Mouse (Mus musculus): ENCODE results near the gene Gm20388. TPM values are rescaled to one million over a fixed set of nuclear protein-coding genes. Genes with fewer than 3 reads are reported as not detected.
"Not testable (repeated sequence)": the region's sequence is repeated elsewhere in the genome, so short reads cannot be mapped to it uniquely, and the experiment has no call there.

Gm20388 gene
- polyA plus RNA-seq, 1 experiment from 2014 or later: not detected

DNA sequence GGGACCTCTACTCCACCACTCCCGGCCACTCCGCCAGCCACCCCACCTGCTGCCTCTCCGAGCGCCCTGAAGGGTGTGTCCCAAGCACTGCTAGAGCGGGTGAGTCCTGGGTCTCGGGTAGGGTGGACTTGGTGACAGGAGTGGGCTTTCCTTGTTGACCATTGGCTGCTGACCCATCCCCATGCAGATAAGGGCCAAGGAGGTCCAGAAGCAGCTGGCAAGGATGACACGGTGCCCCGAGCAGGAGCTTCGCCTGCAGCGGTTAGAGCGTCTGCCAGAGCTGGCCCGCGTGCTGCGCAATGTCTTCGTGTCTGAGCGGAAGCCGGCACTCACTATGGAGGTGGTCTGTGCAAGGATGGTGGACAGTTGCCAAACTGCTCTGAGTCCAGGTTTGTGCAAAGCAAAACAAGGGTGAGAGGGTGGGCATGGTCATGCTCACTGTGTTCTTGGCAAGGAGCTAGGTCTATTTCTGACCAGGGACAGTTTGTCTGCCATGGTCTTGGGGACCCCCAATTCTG, 2661.2 kb downstream of the Gm20388 start:
- ATAC-seq (ENCODE audit: low FRiP score): no peak

DNA sequence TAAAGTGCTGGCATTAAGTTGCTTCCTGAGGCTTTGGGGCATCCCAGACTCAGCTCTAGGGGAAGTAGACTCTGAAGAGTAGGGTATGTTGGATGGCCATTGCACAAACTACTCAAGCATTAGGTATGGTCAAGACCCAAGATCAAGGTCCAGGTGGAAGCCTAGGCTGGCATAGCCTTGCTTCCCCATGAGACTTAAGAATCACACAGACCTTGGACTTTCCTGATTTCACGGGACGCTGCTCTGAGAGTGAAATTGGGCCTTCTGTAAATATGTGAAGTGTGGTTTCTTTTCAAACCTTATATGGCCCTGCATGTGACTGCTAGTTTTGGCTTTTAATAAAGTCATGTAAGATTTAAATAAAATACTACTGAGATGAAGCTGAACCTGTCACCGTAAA, 2662.1 kb downstream of the Gm20388 start:
- DNase-seq (ENCODE audit: low spot score): no peak
- Histone ChIP-seq H3K27ac (no peak overlapping the region), H3K9me3 (ENCODE audit: control insufficient read depth, low read length) (no peaks in the 10 kb centered on the region), H3K27me3 (ENCODE audit: control insufficient read depth, insufficient read depth, low read length) (no peaks in the 10 kb centered on the region), H3K4me2 (replicated peaks) (no peak overlapping the region), H3K9ac (no peak overlapping the region), H3K36me3 (replicated peaks; ENCODE audit: control insufficient read depth, insufficient read depth) (peaks cover 11% of the 10 kb centered on the region; the same call in 1 of the 2 replicates), H3K4me1 (replicated peaks; ENCODE audit: control insufficient read depth, insufficient read depth, low read length) (peaks cover 33% of the 10 kb centered on the region), H3K4me3 (replicated peaks; ENCODE audit: low read length) (no peak overlapping the region)
- no peak for ATAC-seq (ENCODE audit: low FRiP score)
- 92% methylated on average over 3 of the region's 3 CpGs for WGBS

More for the DNA sequence above, 2661.2 kb downstream of the Gm20388 start:
- Histone ChIP-seq H3K27ac (no peak overlapping the region), H3K4me2 (replicated peaks) (no peak overlapping the region), H3K9ac (no peak overlapping the region), H3K9me3 (ENCODE audit: control insufficient read depth, low read length) (no peaks in the 10 kb centered on the region), H3K36me3 (replicated peaks; ENCODE audit: control insufficient read depth, insufficient read depth) (peaks cover 11% of the 10 kb centered on the region; the same call in 1 of the 2 replicates), H3K27me3 (ENCODE audit: control insufficient read depth, insufficient read depth, low read length) (no peaks in the 10 kb centered on the region), H3K4me1 (replicated peaks; ENCODE audit: control insufficient read depth, insufficient read depth, low read length) (peaks cover 34% of the 10 kb centered on the region), H3K4me3 (replicated peaks; ENCODE audit: low read length) (no peak overlapping the region)
- 89% methylated on average over 17 of the region's 17 CpGs for WGBS
- DNase-seq (ENCODE audit: low spot score): no peak

DNA sequence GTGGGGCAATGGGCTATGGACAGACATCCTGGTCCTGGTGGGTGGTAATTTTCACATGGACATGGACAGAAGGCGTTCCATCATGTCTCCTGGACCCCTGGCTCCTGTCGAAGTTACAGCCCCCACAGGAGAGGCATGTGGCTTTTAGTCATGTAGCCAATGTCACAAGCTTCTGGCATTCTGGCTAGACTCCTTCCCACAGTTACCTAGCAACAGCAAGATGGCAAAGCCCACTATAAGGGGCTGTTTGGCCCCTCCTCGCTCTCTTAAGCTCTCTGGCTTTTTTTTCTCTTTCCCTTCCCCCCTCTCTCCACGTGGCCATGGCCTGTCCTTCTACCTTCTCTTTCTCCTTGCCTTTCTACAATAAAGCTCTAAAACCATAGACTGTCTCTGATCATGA, 2662.5 kb downstream of the Gm20388 start:
- H3K4me3 ChIP-seq (replicated peaks; ENCODE audit: low read length); H3K27me3 ChIP-seq (ENCODE audit: control insufficient read depth, insufficient read depth, low read length); H3K9me3 ChIP-seq (ENCODE audit: control insufficient read depth, low read length); ATAC-seq (ENCODE audit: low FRiP score); DNase-seq (ENCODE audit: low spot score); H3K27ac ChIP-seq; H3K4me2 ChIP-seq (replicated peaks); H3K9ac ChIP-seq: not testable (repeated sequence)
- Histone ChIP-seq H3K4me1 (replicated peaks; ENCODE audit: control insufficient read depth, insufficient read depth, low read length) (peaks cover 33% of the 10 kb centered on the region), H3K36me3 (replicated peaks; ENCODE audit: control insufficient read depth, insufficient read depth) (peaks cover 11% of the 10 kb centered on the region; the same call in 1 of the 2 replicates)
- WGBS: 28% methylated on average over 4 of the region's 4 CpGs

DNA sequence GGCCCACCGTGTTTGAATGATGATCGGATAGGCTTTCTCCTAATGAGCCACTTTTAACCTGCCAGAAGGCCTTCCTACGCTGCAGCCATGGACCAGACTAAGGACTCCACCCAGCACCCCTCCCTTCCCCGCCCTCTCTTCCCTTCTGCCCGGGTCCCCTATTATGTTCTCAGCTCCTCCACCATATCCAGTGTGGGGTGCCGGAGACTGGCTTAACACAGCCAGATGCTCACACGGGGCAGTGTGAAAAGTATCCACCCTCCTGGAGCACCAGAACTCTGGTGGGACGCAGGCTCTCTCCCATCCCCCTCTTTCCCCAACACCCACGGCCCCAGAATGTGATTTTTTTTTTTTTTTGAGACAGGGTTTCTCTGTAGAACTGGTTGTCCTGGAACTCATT, 2662.9 kb downstream of the Gm20388 start:
- peaks cover 29% of the 10 kb centered on the region for H3K4me1 ChIP-seq (replicated peaks; ENCODE audit: control insufficient read depth, insufficient read depth, low read length)
- H3K4me3 ChIP-seq (replicated peaks; ENCODE audit: low read length): no peak overlapping the region
- H3K27me3 ChIP-seq (ENCODE audit: control insufficient read depth, insufficient read depth, low read length): no peaks in the 10 kb centered on the region
- no peak for DNase-seq (ENCODE audit: low spot score)
- H3K36me3 ChIP-seq (replicated peaks; ENCODE audit: control insufficient read depth, insufficient read depth): peaks cover 11% of the 10 kb centered on the region; the same call in 1 of the 2 replicates
- no peak overlapping the region for H3K9ac ChIP-seq
- no peak overlapping the region for H3K27ac ChIP-seq
- 51% methylated on average over 9 of the region's 9 CpGs for WGBS
- no peak for ATAC-seq (ENCODE audit: low FRiP score)
- H3K4me2 ChIP-seq (replicated peaks): no peak overlapping the region
- no peaks in the 10 kb centered on the region for H3K9me3 ChIP-seq (ENCODE audit: control insufficient read depth, low read length)

DNA sequence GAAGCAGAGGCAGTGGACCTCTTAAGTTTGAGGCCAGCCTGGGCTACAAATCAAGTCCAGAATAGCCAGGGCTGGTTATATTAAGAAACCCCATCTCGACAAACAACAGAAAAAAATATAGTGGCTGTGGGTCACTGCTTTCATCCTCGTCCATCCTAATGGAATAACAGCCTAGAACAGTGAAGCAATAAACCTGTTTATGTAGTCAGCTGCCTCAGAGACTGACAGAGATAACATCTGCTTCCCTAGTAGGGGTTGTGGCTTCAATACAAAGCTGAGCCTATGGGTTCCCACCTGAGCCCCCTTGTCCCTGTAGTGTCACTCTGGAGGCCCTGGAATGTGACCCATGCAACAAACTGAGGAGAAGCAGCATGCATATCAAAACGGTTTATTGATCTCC, 2663.6 kb downstream of the Gm20388 start:
- DNase-seq (ENCODE audit: low spot score): no peak
- Histone ChIP-seq H3K9me3 (ENCODE audit: control insufficient read depth, low read length) (no peaks in the 10 kb centered on the region), H3K27ac (no peak overlapping the region), H3K4me2 (replicated peaks) (no peak overlapping the region), H3K9ac (no peak overlapping the region), H3K36me3 (replicated peaks; ENCODE audit: control insufficient read depth, insufficient read depth) (peaks cover 11% of the 10 kb centered on the region; the same call in 1 of the 2 replicates), H3K4me3 (replicated peaks; ENCODE audit: low read length) (no peak overlapping the region), H3K4me1 (replicated peaks; ENCODE audit: control insufficient read depth, insufficient read depth, low read length) (peaks cover 22% of the 10 kb centered on the region), H3K27me3 (ENCODE audit: control insufficient read depth, insufficient read depth, low read length) (no peaks in the 10 kb centered on the region)
- no peak for ATAC-seq (ENCODE audit: low FRiP score)
- 52% methylated on average over 3 of the region's 3 CpGs for WGBS

DNA sequence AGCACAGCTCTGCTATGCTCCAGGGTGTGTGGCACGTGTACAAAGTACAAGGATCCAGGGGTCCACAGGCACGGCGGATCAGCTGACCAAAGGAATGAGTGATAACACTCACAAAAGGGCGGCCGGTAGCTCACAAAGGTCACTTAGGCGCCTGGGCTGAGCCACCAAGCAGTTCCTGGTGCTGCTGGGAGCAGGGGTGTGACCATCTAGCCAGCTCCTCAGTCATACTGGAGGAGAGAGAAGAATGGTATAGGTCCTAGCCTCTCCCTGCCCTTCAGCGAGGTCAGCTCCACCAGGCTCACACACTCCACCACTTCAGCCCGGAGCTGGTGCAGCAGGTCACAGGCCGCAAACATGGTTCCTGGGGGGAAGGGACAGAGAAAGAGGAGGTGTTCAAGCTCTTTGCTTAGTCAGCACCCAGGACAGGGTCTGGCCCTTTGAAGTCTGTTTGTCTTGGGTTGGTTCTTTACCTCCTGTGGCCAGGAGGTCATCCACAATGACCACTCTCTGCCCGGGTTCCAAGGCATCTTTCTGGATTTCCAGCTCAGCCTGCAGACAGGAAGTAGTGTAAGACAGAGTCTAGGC, 2664.1 kb downstream of the Gm20388 start:
- Histone ChIP-seq H3K9ac (no peak overlapping the region), H3K27me3 (ENCODE audit: control insufficient read depth, insufficient read depth, low read length) (no peaks in the 10 kb centered on the region), H3K4me2 (replicated peaks) (peak overlapping the region; percentile 75; the same call in 1 of the 2 replicates), H3K36me3 (replicated peaks; ENCODE audit: control insufficient read depth, insufficient read depth) (peaks cover 11% of the 10 kb centered on the region; the same call in 1 of the 2 replicates), H3K9me3 (ENCODE audit: control insufficient read depth, low read length) (no peaks in the 10 kb centered on the region), H3K27ac (no peak overlapping the region), H3K4me3 (replicated peaks; ENCODE audit: low read length) (no peak overlapping the region), H3K4me1 (replicated peaks; ENCODE audit: control insufficient read depth, insufficient read depth, low read length) (peaks cover 22% of the 10 kb centered on the region)
- 48% methylated on average over 10 of the region's 10 CpGs for WGBS
- DNase-seq (ENCODE audit: low spot score) (no peak), ATAC-seq (ENCODE audit: low FRiP score) (no peak)

DNA sequence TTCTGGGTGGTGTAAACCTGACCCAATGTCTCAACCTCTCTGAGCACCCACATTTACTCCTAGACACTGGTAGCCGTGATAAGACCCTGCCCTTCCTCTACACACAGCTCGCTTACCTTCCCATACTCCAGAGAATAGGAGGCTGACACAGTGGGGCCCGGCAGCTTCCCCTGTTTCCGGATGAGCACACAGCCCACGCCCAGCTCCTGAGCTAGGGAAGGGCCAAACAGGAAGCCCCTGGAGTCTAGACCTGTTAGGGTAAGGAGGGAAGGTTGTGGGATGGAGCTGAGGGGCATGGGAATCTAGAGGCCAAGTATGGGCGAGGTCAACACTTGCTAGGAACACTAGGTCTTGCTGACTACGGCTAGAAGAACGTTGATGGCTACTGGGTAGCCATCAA, 2664.6 kb downstream of the Gm20388 start:
- 71% methylated on average over 8 of the region's 8 CpGs for WGBS
- peaks cover 7% of the 10 kb centered on the region; the same call in 1 of the 2 replicates for H3K36me3 ChIP-seq (replicated peaks; ENCODE audit: control insufficient read depth, insufficient read depth)
- H3K4me1 ChIP-seq (replicated peaks; ENCODE audit: control insufficient read depth, insufficient read depth, low read length): peaks cover 22% of the 10 kb centered on the region
- H3K9ac ChIP-seq: peak overlapping the region; percentile 80; the same call in 1 of the 2 replicates
- H3K4me3 ChIP-seq (replicated peaks; ENCODE audit: low read length): peak overlapping the region; percentile 53; the same call in 1 of the 2 replicates
- peak overlapping the region; percentile 75 for H3K4me2 ChIP-seq (replicated peaks)
- no peaks in the 10 kb centered on the region for H3K27me3 ChIP-seq (ENCODE audit: control insufficient read depth, insufficient read depth, low read length)
- no peaks in the 10 kb centered on the region for H3K9me3 ChIP-seq (ENCODE audit: control insufficient read depth, low read length)
- ATAC-seq (ENCODE audit: low FRiP score) (no peak), DNase-seq (ENCODE audit: low spot score) (no peak)
- no peak overlapping the region for H3K27ac ChIP-seq

DNA sequence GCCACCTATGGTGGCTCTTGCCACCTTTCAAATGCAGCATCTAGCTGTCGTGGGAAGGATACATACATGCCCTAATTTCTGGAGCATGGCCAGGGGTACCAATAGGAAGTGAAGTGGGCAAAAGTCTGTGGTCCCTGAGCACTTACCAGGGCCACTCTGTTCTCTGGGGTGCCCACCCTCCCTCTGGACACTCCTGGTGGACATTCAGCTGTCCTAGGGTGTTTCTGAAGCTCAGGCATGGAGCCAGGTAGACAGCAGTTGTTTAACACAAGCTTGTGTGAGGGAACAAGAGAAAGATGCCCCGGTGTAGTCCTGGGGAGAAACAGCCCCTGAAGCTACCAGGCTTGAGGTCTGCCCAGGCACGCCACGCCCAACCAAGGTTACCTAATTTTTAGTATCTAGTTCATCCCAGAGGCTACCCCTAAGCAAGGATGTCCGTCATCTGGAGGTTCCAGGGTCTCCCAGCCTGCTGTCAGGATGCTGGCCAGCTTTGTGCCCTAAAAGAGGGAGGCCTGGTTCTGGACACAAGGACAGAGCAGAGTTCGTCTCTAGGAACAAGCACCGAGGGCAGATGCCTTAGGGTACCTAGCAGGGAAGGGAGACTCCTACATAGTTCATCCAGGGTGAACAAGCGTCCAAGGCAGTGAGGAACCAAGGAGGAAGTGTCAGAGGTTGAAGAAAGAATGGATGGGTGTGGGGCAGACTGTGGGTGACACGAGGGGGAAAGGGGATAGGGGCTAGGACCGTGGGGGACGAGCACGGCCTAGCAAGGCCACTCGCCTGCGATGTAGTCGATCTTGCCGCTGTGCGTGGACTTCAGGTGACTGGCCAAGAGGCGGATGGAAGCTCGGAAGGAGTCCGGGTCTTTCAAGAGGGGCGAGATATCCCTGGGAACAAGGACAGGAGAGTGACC, 2665.3 kb downstream of the Gm20388 start:
- WGBS: 19% methylated on average over 21 of the region's 21 CpGs
- Histone ChIP-seq H3K9me3 (ENCODE audit: control insufficient read depth, low read length) (no peaks in the 10 kb centered on the region), H3K27ac (peak overlapping the region; percentile 66), H3K4me2 (replicated peaks) (peak overlapping the region; percentile 75), H3K9ac (peak overlapping the region; percentile 80), H3K4me3 (replicated peaks; ENCODE audit: low read length) (peak overlapping the region; percentile 53), H3K36me3 (replicated peaks; ENCODE audit: control insufficient read depth, insufficient read depth) (peaks cover 5% of the 10 kb centered on the region; the same call in 1 of the 2 replicates), H3K4me1 (replicated peaks; ENCODE audit: control insufficient read depth, insufficient read depth, low read length) (peaks cover 22% of the 10 kb centered on the region), H3K27me3 (ENCODE audit: control insufficient read depth, insufficient read depth, low read length) (no peaks in the 10 kb centered on the region)
- DNase-seq (ENCODE audit: low spot score) (no peak), ATAC-seq (ENCODE audit: low FRiP score) (0 out of 2 replicates have a peak, but pooled peaks have one; percentile 15)

DNA sequence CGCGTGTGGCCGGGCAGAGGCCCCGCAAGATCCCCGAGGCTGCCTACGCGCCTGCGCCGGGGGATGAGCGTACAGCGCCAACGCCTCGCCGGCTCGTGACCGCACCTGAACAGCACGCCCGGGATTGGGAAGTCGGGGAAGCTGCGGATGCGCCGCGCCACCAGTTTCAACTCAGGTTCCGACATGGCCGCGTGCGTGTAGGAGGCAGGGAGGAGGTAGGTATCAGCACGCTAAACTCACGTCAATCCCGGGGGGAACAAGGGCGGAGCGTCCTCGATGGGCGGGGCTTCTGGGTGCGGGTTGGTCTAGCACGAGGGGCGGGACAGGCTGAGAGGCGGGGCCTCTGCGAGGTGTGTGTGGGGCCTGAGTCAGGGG, 2666.0 kb downstream of the Gm20388 start, which contains the start of gene Aprt:
Gene Aprt, minus strand, starts transcription at position 262 of the 375 bp plus-strand sequence.
- no peaks in the 10 kb centered on the region for H3K9me3 ChIP-seq (ENCODE audit: control insufficient read depth, low read length)
- peak within 1 kb of the TSS; percentile 66 for H3K27ac ChIP-seq
- no peaks in the 10 kb centered on the region for H3K27me3 ChIP-seq (ENCODE audit: control insufficient read depth, insufficient read depth, low read length)
- under 1% methylated on average over 39 of the region's 39 CpGs for WGBS
- peak within 1 kb of the TSS; percentile 80 for H3K9ac ChIP-seq
- peaks cover 22% of the 10 kb centered on the region for H3K4me1 ChIP-seq (replicated peaks; ENCODE audit: control insufficient read depth, insufficient read depth, low read length)
- peak; percentile 89 for DNase-seq (ENCODE audit: low spot score)
- peak within 1 kb of the TSS; percentile 75 for H3K4me2 ChIP-seq (replicated peaks)
- ATAC-seq (ENCODE audit: low FRiP score): peak; percentile 88
- H3K4me3 ChIP-seq (replicated peaks; ENCODE audit: low read length): peak within 1 kb of the TSS; percentile 53
- H3K36me3 ChIP-seq (replicated peaks; ENCODE audit: control insufficient read depth, insufficient read depth): peaks cover 5% of the 10 kb centered on the region; the same call in 1 of the 2 replicates
